Mouse (Mus musculus) neural tube, embryonic 12.5 days (tissue): Measurements from ENCODE around the gene Tbc1d22a. TPM values are rescaled to one million over a fixed set of nuclear protein-coding genes. Genes with fewer than 3 reads are reported as not detected.
A peak's percentile ranks its signal among the peaks of the same experiment; 100 is the strongest.

ENCODE experiments used
- ATAC-seq: fragments of 200-750 bp; cut with Nextera tagmentation; 2 replicates; pipeline ENCODE4 v1.8.0; 2017; ENCODE audit warnings: low read depth, mild to moderate bottlenecking, moderate TSS enrichment, moderate library complexity; ENCODE audit not compliant: low FRiP score
- H3K27ac ChIP-seq: fragments of 300-500 bp; sonication (generic); 2 replicates; pipeline ENCODE4 v1.5.1; 2016
- H3K27me3 ChIP-seq: fragments of 300-500 bp; sonication (generic); replicated peaks from 2 replicates; pipeline ENCODE4 v1.6.1; 2016; ENCODE audit warnings: mild to moderate bottlenecking
- H3K36me3 ChIP-seq: fragments of 300-500 bp; sonication (generic); 2 replicates; pipeline ENCODE4 v1.6.1; 2016; ENCODE audit warnings: mild to moderate bottlenecking
- H3K4me1 ChIP-seq: fragments of 300-500 bp; sonication (generic); 2 replicates; pipeline ENCODE4 v1.6.1; 2016
- H3K4me2 ChIP-seq: fragments of 300-500 bp; sonication (generic); replicated peaks from 2 replicates; pipeline ENCODE4 v1.6.1; 2016; ENCODE audit warnings: mild to moderate bottlenecking
- H3K4me3 ChIP-seq: fragments of 300-500 bp; sonication (generic); 2 replicates; pipeline ENCODE4 v1.5.1; 2016
- H3K9ac ChIP-seq: fragments of 300-500 bp; sonication (generic); 2 replicates; pipeline ENCODE4 v1.6.1; 2016; ENCODE audit warnings: mild to moderate bottlenecking
- H3K9me3 ChIP-seq: fragments of 300-500 bp; sonication (generic); 2 replicates; pipeline ENCODE4 v1.6.1; 2016; ENCODE audit warnings: mild to moderate bottlenecking
- WGBS: fragments of 180-500 bp; shearing (Covaris S2); methylation state at CpG from one replicate; pipeline ENCODE4 v1.1.7; 2016; 5-methylcytosine and 5-hydroxymethylcytosine counted together
- polyA plus RNA-seq: library from polyadenylated mRNA; unstranded; fragments of >200 nt; fragmentation: Nextera tagmentation; extraction: Ambion mirVana; gene quantifications from 2 replicates; pipeline ENCODE4 v1.2.1, GENCODE M21; 2016

Gene Tbc1d22a
- polyA plus RNA-seq, 1 experiment from 2014 or later, result 13.6 TPM

DNA sequence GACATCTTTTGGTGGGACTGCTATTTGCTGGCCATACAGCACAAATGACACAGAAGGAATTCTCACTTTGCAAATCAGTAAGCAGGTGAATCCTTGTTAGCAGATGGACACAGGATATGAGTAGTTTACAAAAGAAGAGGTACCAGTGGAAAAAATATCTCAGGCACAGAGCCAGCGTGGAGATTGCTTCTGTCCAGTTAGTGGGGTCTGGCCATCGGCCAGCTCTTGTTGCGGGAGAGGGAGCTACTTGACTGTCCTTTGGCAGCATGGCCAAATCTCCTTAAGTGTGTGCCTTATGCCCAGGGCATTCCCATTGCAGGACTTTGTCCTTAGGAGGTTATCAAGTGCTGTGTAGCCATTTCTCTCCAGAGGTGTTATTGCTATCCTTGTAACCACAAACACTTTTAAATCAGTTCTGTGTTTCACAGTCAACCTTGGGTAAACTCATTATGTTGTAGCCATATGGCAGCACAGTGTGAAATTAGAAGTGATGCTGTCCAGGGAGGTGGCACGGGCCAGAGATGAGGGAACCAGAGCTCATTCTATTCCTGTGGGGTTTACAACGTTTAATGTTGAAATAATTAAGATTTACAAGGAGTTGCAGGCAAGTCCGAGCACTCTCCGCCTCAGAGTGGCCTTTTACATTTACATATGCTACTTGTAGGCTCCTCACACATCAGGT, 17.7 kb downstream of the Tbc1d22a start:
- H3K4me3 ChIP-seq, result no peak overlapping the region
- no peak overlapping the region for H3K9ac ChIP-seq
- H3K27me3 ChIP-seq, result no peaks in the 10 kb centered on the region
- H3K36me3 ChIP-seq, result 0 out of 2 replicates have a peak, but pooled peaks cover 3% of the 10 kb centered on the region
- H3K9me3 ChIP-seq, result no peaks in the 10 kb centered on the region
- ATAC-seq, result no peak
- no peak overlapping the region for H3K27ac ChIP-seq
- WGBS, result 66% methylated on average over 7 of the region's 7 CpGs
- H3K4me2 ChIP-seq, result no peak overlapping the region
- H3K4me1 ChIP-seq, result 0 out of 2 replicates have a peak, but pooled peaks cover 5% of the 10 kb centered on the region

DNA sequence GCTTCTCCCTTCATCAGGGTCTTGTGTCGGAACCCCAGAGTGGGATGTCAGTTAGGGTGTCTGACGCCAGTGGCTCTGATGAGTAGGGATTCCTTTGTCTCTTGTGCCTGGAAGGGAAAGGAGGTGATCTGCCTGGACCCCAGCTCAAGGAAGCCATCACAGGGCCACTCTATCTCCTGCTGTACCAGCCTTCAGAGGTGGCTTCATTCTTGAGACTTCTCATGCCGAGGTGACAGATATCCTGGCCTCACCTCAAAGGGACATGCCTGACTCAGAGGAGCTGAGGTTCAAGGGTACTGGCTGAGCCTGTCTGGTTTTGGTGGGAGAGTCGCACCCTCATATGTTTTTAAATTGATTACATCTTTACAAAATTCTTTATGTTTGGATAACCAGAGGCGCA, 19.7 kb downstream of the Tbc1d22a start:
- WGBS, result 92% methylated on average over 5 of the region's 5 CpGs
- H3K9ac ChIP-seq, result no peak overlapping the region
- no peaks in the 10 kb centered on the region for H3K27me3 ChIP-seq
- 0 out of 2 replicates have a peak, but pooled peaks cover 5% of the 10 kb centered on the region for H3K4me1 ChIP-seq
- no peaks in the 10 kb centered on the region for H3K9me3 ChIP-seq
- H3K27ac ChIP-seq, result no peak overlapping the region
- H3K36me3 ChIP-seq, result 0 out of 2 replicates have a peak, but pooled peaks cover 3% of the 10 kb centered on the region
- H3K4me2 ChIP-seq, result no peak overlapping the region
- ATAC-seq, result no peak
- no peak overlapping the region for H3K4me3 ChIP-seq

DNA sequence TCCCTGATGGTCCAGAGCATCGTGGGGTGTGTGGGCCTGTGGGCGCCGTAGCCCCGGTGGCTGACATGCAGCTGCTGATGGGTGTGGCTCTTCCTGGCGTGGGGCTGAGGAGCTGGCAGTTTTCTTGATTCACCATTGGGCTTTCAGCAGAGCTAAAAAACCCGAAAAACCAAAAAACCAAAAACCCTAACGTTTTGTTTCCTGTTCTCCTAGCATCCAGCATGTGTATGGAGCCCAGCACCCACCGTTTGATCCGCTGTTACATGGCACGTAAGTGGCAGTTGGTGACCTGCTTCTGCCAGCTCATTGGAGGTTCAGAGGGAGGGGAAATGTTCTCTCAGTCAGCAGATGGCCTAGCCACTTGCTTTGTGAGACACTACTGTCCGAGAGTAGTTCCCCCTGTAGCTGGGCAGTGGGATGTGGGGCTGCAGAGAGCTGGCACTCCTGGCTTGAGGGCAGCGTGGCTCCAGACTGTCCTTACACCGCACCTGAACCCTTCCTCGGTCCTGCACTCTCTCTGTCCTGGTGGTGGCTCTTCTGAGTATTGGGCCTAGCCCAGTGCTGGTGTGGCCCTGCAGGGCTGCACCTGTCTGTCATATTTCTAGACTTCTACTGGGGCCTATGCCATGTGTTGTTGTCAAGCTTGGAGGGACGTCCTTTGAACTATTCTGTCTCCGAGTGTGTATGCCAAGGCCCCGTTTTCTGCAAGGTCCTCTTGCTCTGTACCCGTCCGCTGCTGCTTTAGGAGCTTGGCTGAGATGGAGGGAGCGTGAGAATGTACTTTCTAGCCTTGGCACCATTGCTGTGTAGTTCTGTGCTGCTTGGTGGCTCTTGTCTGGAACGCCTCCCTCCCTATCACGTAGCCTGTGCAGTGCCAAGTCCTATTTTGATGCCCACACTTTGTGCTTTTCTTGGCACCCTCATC, 20.5 kb downstream of the Tbc1d22a start:
- no peaks in the 10 kb centered on the region for H3K9me3 ChIP-seq
- H3K4me1 ChIP-seq, result 0 out of 2 replicates have a peak, but pooled peaks cover 5% of the 10 kb centered on the region
- H3K27me3 ChIP-seq, result no peaks in the 10 kb centered on the region
- no peak overlapping the region for H3K4me2 ChIP-seq
- no peak overlapping the region for H3K27ac ChIP-seq
- 88% methylated on average over 22 of the region's 22 CpGs for WGBS
- H3K4me3 ChIP-seq, result no peak overlapping the region
- ATAC-seq, result no peak
- H3K36me3 ChIP-seq, result 0 out of 2 replicates have a peak, but pooled peaks cover 3% of the 10 kb centered on the region
- H3K9ac ChIP-seq, result no peak overlapping the region

DNA sequence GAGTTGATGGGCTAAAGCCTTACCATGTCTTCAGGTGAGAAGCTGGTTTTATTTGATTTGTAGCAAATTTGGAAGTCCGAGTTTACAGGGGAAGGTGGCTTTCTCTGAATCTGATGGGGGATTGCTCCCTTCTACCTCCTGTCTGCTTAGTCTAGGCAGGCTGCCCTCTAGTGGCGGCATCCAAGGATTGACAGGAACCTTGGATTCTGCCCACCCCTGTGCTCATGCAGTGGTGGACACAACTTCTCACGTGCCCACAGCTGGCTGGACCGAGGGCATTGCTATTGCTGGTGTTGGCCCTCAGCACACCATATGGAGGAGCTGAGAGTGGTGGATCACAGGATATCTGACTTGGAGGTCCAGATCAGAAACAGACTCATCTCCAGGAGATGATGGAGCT, 22.0 kb downstream of the Tbc1d22a start:
- Histone ChIP-seq H3K9ac (no peak overlapping the region), H3K4me1 (0 out of 2 replicates have a peak, but pooled peaks cover 5% of the 10 kb centered on the region), H3K36me3 (0 out of 2 replicates have a peak, but pooled peaks cover 3% of the 10 kb centered on the region), H3K27ac (no peak overlapping the region), H3K4me3 (no peak overlapping the region), H3K9me3 (no peaks in the 10 kb centered on the region), H3K4me2 (no peak overlapping the region), H3K27me3 (no peaks in the 10 kb centered on the region)
- no peak for ATAC-seq
- 39% methylated on average over 4 of the region's 4 CpGs for WGBS

DNA sequence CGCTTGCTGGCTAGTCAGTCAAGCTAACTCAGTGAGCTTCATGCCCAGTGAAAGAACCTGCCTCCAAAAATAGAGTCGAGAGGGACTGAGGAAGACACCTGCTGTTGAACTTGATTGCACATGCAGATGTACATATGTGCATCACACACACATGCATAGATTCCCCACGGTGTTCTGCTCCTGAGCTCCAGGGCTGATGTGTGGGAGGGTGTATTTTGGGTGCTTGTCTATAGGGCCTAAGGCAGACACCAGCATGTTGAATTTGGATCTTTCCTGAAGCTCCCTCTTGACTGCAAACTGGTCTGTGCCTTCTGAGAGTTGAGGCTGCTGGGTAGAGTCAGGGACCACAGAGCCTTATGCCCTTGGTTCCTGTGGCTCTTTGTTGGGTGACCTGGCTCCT, 23.8 kb downstream of the Tbc1d22a start:
- H3K36me3 ChIP-seq, result 0 out of 2 replicates have a peak, but pooled peaks cover 3% of the 10 kb centered on the region
- no peak overlapping the region for H3K9ac ChIP-seq
- 89% methylated on average over 3 of the region's 3 CpGs for WGBS
- H3K4me3 ChIP-seq, result no peak overlapping the region
- no peak overlapping the region for H3K4me2 ChIP-seq
- no peaks in the 10 kb centered on the region for H3K4me1 ChIP-seq
- H3K27ac ChIP-seq, result no peak overlapping the region
- no peaks in the 10 kb centered on the region for H3K9me3 ChIP-seq
- ATAC-seq, result no peak
- H3K27me3 ChIP-seq, result no peaks in the 10 kb centered on the region

DNA sequence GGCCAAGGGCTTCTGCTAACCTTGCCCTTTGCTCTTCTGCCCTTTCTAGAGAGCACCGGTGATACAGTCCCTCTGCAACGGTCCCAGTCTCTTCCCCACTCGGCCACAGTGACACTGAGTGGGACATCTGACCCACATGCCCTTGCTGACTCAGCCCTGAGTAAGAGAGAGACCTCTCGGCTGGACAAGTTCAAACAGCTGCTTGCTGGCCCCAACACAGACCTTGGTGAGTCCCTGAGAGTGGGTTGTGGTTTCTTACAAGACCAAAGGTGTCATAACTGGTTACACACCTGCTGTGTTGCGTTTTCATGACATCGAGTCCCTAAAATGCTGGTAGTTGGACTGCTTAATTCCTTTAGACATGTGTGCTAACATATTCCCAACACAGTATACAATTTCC, 24.8 kb downstream of the Tbc1d22a start:
- no peaks in the 10 kb centered on the region for H3K27me3 ChIP-seq
- no peak overlapping the region for H3K4me3 ChIP-seq
- 89% methylated on average over 6 of the region's 6 CpGs for WGBS
- H3K36me3 ChIP-seq, result 0 out of 2 replicates have a peak, but pooled peaks cover 3% of the 10 kb centered on the region
- no peak for ATAC-seq
- H3K9ac ChIP-seq, result no peak overlapping the region
- H3K4me1 ChIP-seq, result no peaks in the 10 kb centered on the region
- no peaks in the 10 kb centered on the region for H3K9me3 ChIP-seq
- H3K27ac ChIP-seq, result no peak overlapping the region
- no peak overlapping the region for H3K4me2 ChIP-seq

DNA sequence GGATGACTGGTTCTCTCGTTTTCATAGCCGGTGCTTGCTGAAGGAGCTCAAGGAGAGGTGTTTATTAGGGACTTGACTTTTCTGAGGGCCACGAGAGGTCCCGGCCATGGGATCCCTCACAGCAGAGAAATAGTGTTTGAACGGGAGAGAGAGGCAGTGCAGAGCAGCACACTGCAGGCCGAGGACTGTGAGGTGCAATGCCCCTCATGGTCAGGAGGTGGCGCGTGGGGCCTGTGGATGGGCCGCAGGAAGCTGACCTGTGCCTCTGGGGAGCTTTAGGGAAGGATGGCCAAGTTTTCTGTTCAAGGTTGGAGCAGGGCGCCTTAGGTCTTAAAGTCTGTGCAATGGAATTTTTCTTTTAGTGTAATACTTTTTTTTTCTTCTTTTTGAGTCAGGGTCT, 25.5 kb downstream of the Tbc1d22a start:
- Histone ChIP-seq H3K4me3 (no peak overlapping the region), H3K36me3 (0 out of 2 replicates have a peak, but pooled peaks cover 3% of the 10 kb centered on the region), H3K9me3 (no peaks in the 10 kb centered on the region), H3K4me2 (no peak overlapping the region), H3K27me3 (no peaks in the 10 kb centered on the region), H3K27ac (no peak overlapping the region), H3K4me1 (no peaks in the 10 kb centered on the region), H3K9ac (no peak overlapping the region)
- ATAC-seq, result no peak
- 32% methylated on average over 10 of the region's 10 CpGs for WGBS

DNA sequence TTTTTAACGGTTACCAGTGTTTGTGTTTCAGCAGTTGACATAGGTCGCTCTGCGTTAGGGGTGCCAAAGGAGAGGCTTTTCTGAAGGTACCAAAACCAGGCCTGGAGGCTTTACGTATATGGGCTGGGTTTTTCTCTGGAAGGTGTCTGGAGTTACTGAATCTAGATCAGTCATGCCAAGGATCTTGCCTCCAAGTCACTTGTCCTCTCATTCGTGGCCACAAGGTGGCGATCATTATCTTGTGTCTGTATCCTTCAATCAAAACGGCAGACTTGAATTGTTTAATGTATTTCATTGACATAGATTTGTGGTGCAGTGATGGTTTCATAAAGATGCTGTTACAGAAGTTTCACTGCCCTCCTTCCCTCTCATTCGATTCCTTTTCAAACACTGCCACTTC, 29.4 kb downstream of the Tbc1d22a start:
- WGBS, result 46% methylated on average over 8 of the region's 8 CpGs
- no peak for ATAC-seq

DNA sequence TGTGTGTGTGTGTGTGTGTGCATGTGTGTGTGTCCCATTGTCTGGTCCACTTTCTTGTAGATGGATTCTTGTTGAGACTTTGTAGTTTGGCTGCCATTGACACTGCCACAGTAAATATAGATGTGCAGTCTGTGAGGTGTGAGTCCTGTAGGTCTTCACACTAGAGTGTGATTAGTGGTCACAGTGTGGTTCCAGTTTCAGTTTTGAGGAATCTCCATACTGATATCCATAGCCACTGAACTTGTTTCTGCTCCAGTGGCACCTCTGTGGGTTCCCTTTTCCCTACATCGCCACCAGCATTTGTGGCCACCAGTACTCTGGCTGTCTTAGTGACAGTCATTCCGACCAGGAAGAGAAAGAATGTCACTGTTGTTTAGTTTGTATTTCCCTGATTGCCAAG, 30.1 kb downstream of the Tbc1d22a start:
- Histone ChIP-seq H3K9ac (no peak overlapping the region), H3K4me3 (no peak overlapping the region), H3K36me3 (peaks cover 2% of the 10 kb centered on the region; the same call in 1 of the 2 replicates), H3K4me1 (no peaks in the 10 kb centered on the region), H3K27me3 (no peaks in the 10 kb centered on the region), H3K9me3 (no peaks in the 10 kb centered on the region), H3K27ac (no peak overlapping the region), H3K4me2 (no peak overlapping the region)
- WGBS, result 87% methylated on average over 2 of the region's 2 CpGs
- ATAC-seq, result no peak

More for the DNA sequence above, 29.4 kb downstream of the Tbc1d22a start:
- peaks cover 2% of the 10 kb centered on the region; the same call in 1 of the 2 replicates for H3K36me3 ChIP-seq
- H3K27ac ChIP-seq, result no peak overlapping the region
- no peak overlapping the region for H3K9ac ChIP-seq
- H3K27me3 ChIP-seq, result no peaks in the 10 kb centered on the region
- H3K4me2 ChIP-seq, result no peak overlapping the region
- no peaks in the 10 kb centered on the region for H3K4me1 ChIP-seq
- no peak overlapping the region for H3K4me3 ChIP-seq
- H3K9me3 ChIP-seq, result no peaks in the 10 kb centered on the region

DNA sequence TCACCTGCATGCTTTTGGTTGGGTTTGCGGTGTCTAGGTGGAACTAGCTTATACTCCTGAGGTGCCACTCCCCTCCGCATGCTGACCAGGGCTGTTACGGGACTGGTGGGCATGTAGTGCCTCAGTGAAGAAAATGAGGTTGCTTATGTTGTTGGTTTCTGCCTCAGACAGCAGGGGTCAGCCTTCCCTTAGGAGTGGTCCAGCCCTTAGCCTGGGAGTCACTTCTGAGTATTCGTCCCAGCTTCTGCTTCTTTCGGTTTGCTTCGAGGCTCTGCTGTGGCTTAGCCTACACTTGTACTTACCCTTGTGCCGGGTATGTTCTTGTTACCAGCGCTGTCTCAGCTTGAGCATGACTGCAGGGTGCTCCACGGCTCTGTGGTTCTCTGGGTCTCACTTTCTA, 36.0 kb downstream of the Tbc1d22a start:
- ATAC-seq, result 0 out of 2 replicates have a peak, but pooled peaks have one; percentile 33
- 69% methylated on average over 9 of the region's 9 CpGs for WGBS
- Histone ChIP-seq H3K27me3 (no peaks in the 10 kb centered on the region), H3K27ac (no peak overlapping the region), H3K9me3 (no peaks in the 10 kb centered on the region), H3K9ac (no peak overlapping the region), H3K4me1 (peaks cover 6% of the 10 kb centered on the region), H3K36me3 (peaks cover 2% of the 10 kb centered on the region; the same call in 1 of the 2 replicates), H3K4me3 (no peak overlapping the region), H3K4me2 (no peak overlapping the region)

DNA sequence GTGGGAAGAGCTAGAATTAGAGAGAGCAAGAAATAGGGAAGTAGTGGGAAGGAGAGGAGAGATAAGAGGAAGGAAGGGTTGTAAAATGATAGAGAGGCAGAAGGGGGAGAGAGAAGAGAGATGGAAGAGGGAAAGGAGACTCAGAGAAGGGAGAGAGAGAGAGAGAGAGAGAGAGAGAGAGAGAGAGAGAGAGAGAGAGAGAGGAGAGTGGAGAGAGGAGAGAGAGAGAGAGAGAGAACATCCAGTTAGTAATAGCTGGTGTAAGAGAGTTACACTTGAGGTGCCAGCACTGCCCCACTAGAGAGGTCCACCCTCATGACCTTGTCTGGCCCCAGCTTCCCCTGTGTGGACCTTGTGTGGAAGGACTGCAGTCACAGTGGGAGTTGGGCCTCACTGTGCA, 37.9 kb downstream of the Tbc1d22a start:
- H3K9me3 ChIP-seq, result no peaks in the 10 kb centered on the region
- H3K27ac ChIP-seq, result no peak overlapping the region
- no peaks in the 10 kb centered on the region for H3K27me3 ChIP-seq
- no peak overlapping the region for H3K9ac ChIP-seq
- no peak overlapping the region for H3K4me3 ChIP-seq
- no peak for ATAC-seq
- H3K36me3 ChIP-seq, result no peaks in the 10 kb centered on the region
- no peak overlapping the region for H3K4me2 ChIP-seq
- peaks cover 10% of the 10 kb centered on the region for H3K4me1 ChIP-seq

DNA sequence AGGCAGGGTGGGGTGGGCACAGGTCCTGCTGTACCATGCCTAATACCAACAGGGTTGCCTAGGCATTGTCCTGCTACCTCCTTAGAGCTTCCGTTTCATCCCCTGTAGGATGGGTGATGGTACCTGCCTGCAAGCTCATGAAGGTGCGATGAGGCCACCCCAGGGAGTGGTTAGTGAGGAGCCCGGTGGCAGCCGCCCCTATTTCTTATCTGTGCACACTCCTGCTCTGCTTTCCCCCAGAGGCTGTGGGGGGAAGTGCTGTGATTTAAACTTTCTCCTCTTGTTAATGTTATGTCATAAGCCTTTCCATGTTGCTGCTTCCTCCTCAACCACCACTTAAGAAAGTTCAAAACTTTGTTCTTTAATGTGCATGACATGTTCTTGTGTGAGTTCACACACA, 38.4 kb downstream of the Tbc1d22a start:
- Histone ChIP-seq H3K4me1 (peaks cover 12% of the 10 kb centered on the region), H3K9ac (no peak overlapping the region), H3K36me3 (no peaks in the 10 kb centered on the region), H3K4me3 (no peak overlapping the region), H3K27me3 (no peaks in the 10 kb centered on the region), H3K9me3 (no peaks in the 10 kb centered on the region), H3K4me2 (no peak overlapping the region), H3K27ac (no peak overlapping the region)
- no peak for ATAC-seq
- 67% methylated on average over 4 of the region's 4 CpGs for WGBS
